Mouse (Mus musculus) heart, embryonic 11.5 days (tissue): Measurements from ENCODE around the gene Psma3. TPM values are rescaled to one million over a fixed set of nuclear protein-coding genes. Genes with fewer than 3 reads are reported as not detected.

Source experiments
- ATAC-seq: fragments of 200-750 bp; cut with Nextera tagmentation; replicated peaks from 2 replicates; pipeline ENCODE4 v1.8.0; 2017; ENCODE audit warnings: moderate library complexity; ENCODE audit not compliant: insufficient number of reproducible peaks, low FRiP score, low TSS enrichment
- H3K27ac ChIP-seq: fragments of 300-500 bp; sonication (generic); 2 replicates; pipeline ENCODE4 v1.5.1; 2014; ENCODE audit warnings: mild to moderate bottlenecking, low read depth, low read length
- H3K27me3 ChIP-seq: fragments of 300-500 bp; sonication (generic); 2 replicates; pipeline ENCODE4 v1.6.1; 2014; ENCODE audit warnings: mild to moderate bottlenecking, low read length, mixed read lengths; ENCODE audit not compliant: control insufficient read depth, insufficient read depth
- H3K36me3 ChIP-seq: fragments of 300-500 bp; sonication (generic); 2 replicates; pipeline ENCODE4 v1.6.1; 2014; ENCODE audit warnings: mild to moderate bottlenecking, low read length, moderate library complexity, mixed read lengths; ENCODE audit not compliant: control insufficient read depth, insufficient read depth
- H3K4me1 ChIP-seq: fragments of 300-500 bp; sonication (generic); 2 replicates; pipeline ENCODE4 v1.6.1; 2014; ENCODE audit warnings: low read length; ENCODE audit not compliant: control insufficient read depth, insufficient read depth
- H3K4me2 ChIP-seq: fragments of 300-500 bp; sonication (generic); 2 replicates; pipeline ENCODE4 v1.6.1; 2014; ENCODE audit warnings: mild to moderate bottlenecking, moderate library complexity
- H3K4me3 ChIP-seq: fragments of 300-500 bp; sonication (generic); 2 replicates; pipeline ENCODE4 v1.5.1; 2014; ENCODE audit warnings: low read depth, low read length
- H3K9ac ChIP-seq: fragments of 300-500 bp; sonication (generic); 2 replicates; pipeline ENCODE4 v1.6.1; 2014; ENCODE audit warnings: mild to moderate bottlenecking, low read depth, low read length, moderate library complexity
- H3K9me3 ChIP-seq: fragments of 300-500 bp; sonication (generic); replicated peaks from 2 replicates; pipeline ENCODE4 v1.6.1; 2016; ENCODE audit warnings: low read length; ENCODE audit not compliant: control insufficient read depth
- WGBS: fragments of 180-500 bp; shearing (Covaris S2); extraction: QIAGEN DNeasy Blood & Tissue Kit; methylation state at CpG from one replicate; pipeline ENCODE4 v1.1.7; 2014; ENCODE audit not compliant: insufficient replicate concordance; 5-methylcytosine and 5-hydroxymethylcytosine counted together
- polyA plus RNA-seq: library from polyadenylated mRNA; unstranded; fragments of >200 nt; fragmentation: Nextera tagmentation; extraction: Ambion mirVana; gene quantifications from 2 replicates; pipeline ENCODE4 v1.2.1, GENCODE M21; 2014

Gene Psma3
- 464 and 474 TPM in 2 replicates for polyA plus RNA-seq

- Histone ChIP-seq H3K4me1 (peaks cover 4% of the 10 kb centered on the region; the same call in 1 of the 2 replicates), H3K9me3 (no peaks in the 10 kb centered on the region), H3K36me3 (peaks cover 6% of the 10 kb centered on the region; the same call in 1 of the 2 replicates), H3K27ac (peak within 1 kb of the TSS; percentile 96), H3K27me3 (no peaks in the 10 kb centered on the region), H3K9ac (peak within 1 kb of the TSS; percentile 93), H3K4me3 (peak within 1 kb of the TSS; percentile 77), H3K4me2 (peak within 1 kb of the TSS; percentile 79)
- whole genome bisulfite sequencing = under 1% methylated on average over 71 of the region's 71 CpGs
- peak; percentile 99 for ATAC-seq
Measured at GRCm38 (mm10) chr12:70974441-70975266, at the start of gene Psma3. TSS of gene Psma3 (plus strand) at chr12:70974621.

GRCm38 (mm10) chr12:70929781-70930180 is 44.6 kb upstream of the Psma3 start:
- peaks cover 2% of the 10 kb centered on the region; the same call in 1 of the 2 replicates for H3K9me3 ChIP-seq
- H3K4me1 ChIP-seq = no peaks in the 10 kb centered on the region
- H3K36me3 ChIP-seq = no peaks in the 10 kb centered on the region
- H3K9ac ChIP-seq = no peak overlapping the region
- WGBS = 78% methylated on average over 4 of the region's 4 CpGs
- ATAC-seq = no peak
- H3K4me2 ChIP-seq = no peak overlapping the region
- H3K27ac ChIP-seq = no peak overlapping the region
- H3K4me3 ChIP-seq = no peak overlapping the region
- no peaks in the 10 kb centered on the region for H3K27me3 ChIP-seq

- Histone ChIP-seq H3K9ac (peak overlapping the region; percentile 73; the same call in 1 of the 2 replicates), H3K36me3 (peaks cover 2% of the 10 kb centered on the region; the same call in 1 of the 2 replicates), H3K4me2 (peak overlapping the region; percentile 66), H3K27ac (peak overlapping the region; percentile 93), H3K9me3 (no peaks in the 10 kb centered on the region), H3K4me3 (peak overlapping the region; percentile 95), H3K4me1 (peaks cover 2% of the 10 kb centered on the region; the same call in 1 of the 2 replicates), H3K27me3 (no peaks in the 10 kb centered on the region)
- ATAC-seq = no peak
- WGBS = 45% methylated on average over 6 of the region's 12 CpGs
Measured at GRCm38 (mm10) chr12:70937150-70937549, 37.3 kb upstream of the Psma3 start.

- Histone ChIP-seq H3K9me3 (no peaks in the 10 kb centered on the region), H3K36me3 (peaks cover 5% of the 10 kb centered on the region), H3K4me2 (peak within 1 kb of the TSS; percentile 80), H3K27me3 (no peaks in the 10 kb centered on the region), H3K4me1 (peaks cover 2% of the 10 kb centered on the region; the same call in 1 of the 2 replicates), H3K9ac (peak within 1 kb of the TSS; percentile 94), H3K4me3 (peak within 1 kb of the TSS; percentile 95), H3K27ac (peak within 1 kb of the TSS; percentile 93)
- peak; percentile 95 for ATAC-seq
- under 1% methylated on average over 59 of the region's 59 CpGs for WGBS
Measured at GRCm38 (mm10) chr12:70937571-70938384, 36.6 kb upstream of the Psma3 start, which contains the start of gene Actr10. TSS of gene Actr10 (plus strand) at chr12:70937857.

GRCm38 (mm10) chr12:70940806-70941205 is 33.6 kb upstream of the Psma3 start:
- WGBS = 97% methylated on average over 7 of the region's 7 CpGs

GRCm38 (mm10) chr12:70944181-70944580 is 30.2 kb upstream of the Psma3 start:
- Histone ChIP-seq H3K4me1 (no peaks in the 10 kb centered on the region), H3K27me3 (no peaks in the 10 kb centered on the region), H3K36me3 (peaks cover 14% of the 10 kb centered on the region), H3K4me2 (no peak overlapping the region), H3K4me3 (no peak overlapping the region), H3K9ac (no peak overlapping the region), H3K9me3 (no peaks in the 10 kb centered on the region), H3K27ac (no peak overlapping the region)
- WGBS = 70% methylated on average over 5 of the region's 5 CpGs
- ATAC-seq = no peak

More at GRCm38 (mm10) chr12:70940806-70941205, 33.6 kb upstream of the Psma3 start:
- ATAC-seq = no peak
- Histone ChIP-seq H3K4me1 (peaks cover 2% of the 10 kb centered on the region; the same call in 1 of the 2 replicates), H3K4me3 (no peak overlapping the region), H3K4me2 (no peak overlapping the region), H3K27me3 (no peaks in the 10 kb centered on the region), H3K9me3 (no peaks in the 10 kb centered on the region), H3K27ac (no peak overlapping the region), H3K36me3 (peaks cover 8% of the 10 kb centered on the region), H3K9ac (no peak overlapping the region)

- WGBS = 95% methylated on average over 10 of the region's 10 CpGs
- no peaks in the 10 kb centered on the region for H3K27me3 ChIP-seq
- H3K4me1 ChIP-seq = no peaks in the 10 kb centered on the region
- no peak overlapping the region for H3K4me3 ChIP-seq
- no peak overlapping the region for H3K4me2 ChIP-seq
- H3K9ac ChIP-seq = no peak overlapping the region
- no peaks in the 10 kb centered on the region for H3K9me3 ChIP-seq
- no peak overlapping the region for H3K27ac ChIP-seq
- no peak for ATAC-seq
- peaks cover 12% of the 10 kb centered on the region for H3K36me3 ChIP-seq
Measured at GRCm38 (mm10) chr12:70946585-70947256, 27.7 kb upstream of the Psma3 start.

GRCm38 (mm10) chr12:70958640-70959039 is 15.8 kb upstream of the Psma3 start:
- Histone ChIP-seq H3K27ac (no peak overlapping the region), H3K4me3 (no peak overlapping the region), H3K9ac (no peak overlapping the region), H3K9me3 (no peaks in the 10 kb centered on the region), H3K4me1 (no peaks in the 10 kb centered on the region), H3K36me3 (peaks cover 38% of the 10 kb centered on the region), H3K27me3 (no peaks in the 10 kb centered on the region), H3K4me2 (no peak overlapping the region)
- WGBS = 72% methylated on average over 4 of the region's 4 CpGs
- no peak for ATAC-seq
